Mouse (Mus musculus) cerebellum, adult 2 months (tissue): ENCODE measurements around the gene Cebpe. TPM values are rescaled to one million over a fixed set of nuclear protein-coding genes. Genes with fewer than 3 reads are reported as not detected.

Source experiments
- DNase-seq, 2 experiments: peaks; one replicate each; pipeline ENCODE4 v3.0.0; 2021
- H3K27ac ChIP-seq: fragments of 200-500 bp; 2 replicates; pipeline ENCODE4 v1.5.1; 2012; ENCODE audit warnings: low read length, control low read depth, inconsistent platforms; ENCODE audit not compliant: insufficient read depth
- H3K27me3 ChIP-seq: fragments of 200-500 bp; 2 replicates; pipeline ENCODE4 v1.6.1; 2012; ENCODE audit warnings: inconsistent platforms, mild to moderate bottlenecking, low read length, moderate library complexity; ENCODE audit not compliant: control insufficient read depth, insufficient read depth
- H3K4me1 ChIP-seq: fragments of 200-500 bp; 2 replicates; pipeline ENCODE4 v1.6.1; 2011; ENCODE audit warnings: low read length; ENCODE audit not compliant: control insufficient read depth, insufficient read depth
- H3K4me3 ChIP-seq: fragments of 200-500 bp; replicated peaks from 2 replicates; pipeline ENCODE3; 2011; ENCODE audit warnings: mild to moderate bottlenecking, low read depth, low read length, control low read depth; ENCODE audit not compliant: insufficient read depth
- CTCF ChIP-seq: fragments of 200-500 bp; IDR thresholded peaks from 2 replicates; pipeline ENCODE4 v1.5.1; 2011; ENCODE audit warnings: low read depth, mild to moderate bottlenecking, control low read depth, low read length, moderate library complexity, borderline replicate concordance; ENCODE audit not compliant: insufficient read depth
- POLR2A ChIP-seq: fragments of 200-500 bp; IDR thresholded peaks from 2 replicates; pipeline ENCODE4 v1.6.1; 2011; ENCODE audit warnings: low read length, control low read depth, borderline replicate concordance; ENCODE audit not compliant: insufficient read depth
- WGBS: fragments of 180-500 bp; shearing (Covaris S2); methylation state at CpG from one replicate; pipeline ENCODE4 v1.1.7; 2018; 5-methylcytosine and 5-hydroxymethylcytosine counted together
- polyA plus RNA-seq: library from polyadenylated mRNA; depleted of rRNA; stranded (reverse); fragments of >200 nt; gene quantifications from 2 replicates; pipeline ENCODE4 v1.2.3, GENCODE M21; 2012

Gene Cebpe
- polyA plus RNA-seq, 1 experiment = 0.08 TPM

GRCm38 (mm10) chr14:54703207-54703606 lies 8.8 kb downstream of the Cebpe start:
- H3K4me3 ChIP-seq = no peak overlapping the region
- H3K4me1 ChIP-seq = no peaks in the 10 kb centered on the region
- no peaks in the 10 kb centered on the region for H3K27me3 ChIP-seq
- H3K27ac ChIP-seq = no peak overlapping the region
- TF ChIP-seq POLR2A (no peak), CTCF (no peak)
- DNase-seq = no peak
- 65% methylated on average over 10 of the region's 10 CpGs for WGBS

GRCm38 (mm10) chr14:54701298-54701697 lies 10.7 kb downstream of the Cebpe start:
- Histone ChIP-seq H3K27me3 (no peaks in the 10 kb centered on the region), H3K27ac (no peak overlapping the region), H3K4me3 (no peak overlapping the region), H3K4me1 (no peaks in the 10 kb centered on the region)
- DNase-seq = peak; percentile 68 to 79
- WGBS = 11% methylated on average over 6 of the region's 6 CpGs
- no peak for TF ChIP-seq POLR2A
- TF ChIP-seq CTCF = peak; percentile 92

- DNase-seq = no peak
- no peaks in the 10 kb centered on the region for H3K27me3 ChIP-seq
- H3K4me3 ChIP-seq = no peak overlapping the region
- WGBS = 64% methylated on average over 3 of the region's 3 CpGs
- no peak for TF ChIP-seq CTCF
- no peak for TF ChIP-seq POLR2A
- H3K27ac ChIP-seq = no peak overlapping the region
- no peaks in the 10 kb centered on the region for H3K4me1 ChIP-seq
These were observed 12.4 kb downstream of the Cebpe start for GRCm38 (mm10) chr14:54699586-54699985.

- H3K27me3 ChIP-seq = no peaks in the 10 kb centered on the region
- no peak for DNase-seq
- H3K4me3 ChIP-seq = no peak within 1 kb of the TSS
- TF ChIP-seq CTCF (no peak), POLR2A (no peak)
- no peak within 1 kb of the TSS for H3K27ac ChIP-seq
- 66% methylated on average over 4 of the region's 4 CpGs for WGBS
- H3K4me1 ChIP-seq = no peaks in the 10 kb centered on the region
These were observed 13.2 kb downstream of the Cebpe start, which contains the start of gene Gm29776 for GRCm38 (mm10) chr14:54698733-54699132. Gene Gm29776, minus strand, starts transcription at chr14:54698833.

- Histone ChIP-seq H3K4me1 (no peaks in the 10 kb centered on the region), H3K27me3 (no peaks in the 10 kb centered on the region), H3K4me3 (no peak overlapping the region), H3K27ac (no peak overlapping the region)
- DNase-seq = no peak
- WGBS = 83% methylated on average over 4 of the region's 4 CpGs
- TF ChIP-seq CTCF = no peak
- no peak for TF ChIP-seq POLR2A
These were observed 15.2 kb downstream of the Cebpe start for GRCm38 (mm10) chr14:54696752-54697151.

GRCm38 (mm10) chr14:54695042-54695441 lies 16.9 kb downstream of the Cebpe start:
- Histone ChIP-seq H3K27ac (no peak overlapping the region), H3K27me3 (no peaks in the 10 kb centered on the region), H3K4me1 (no peaks in the 10 kb centered on the region), H3K4me3 (no peak overlapping the region)
- TF ChIP-seq CTCF (no peak), POLR2A (no peak)
- 84% methylated on average over 6 of the region's 6 CpGs for WGBS
- no peak for DNase-seq

GRCm38 (mm10) chr14:54687251-54687650 lies 24.7 kb downstream of the Cebpe start:
- Histone ChIP-seq H3K4me3 (peak overlapping the region; percentile 59), H3K4me1 (peaks cover 5% of the 10 kb centered on the region; the same call in 1 of the 2 replicates), H3K27ac (no peak overlapping the region), H3K27me3 (no peaks in the 10 kb centered on the region)
- no peak for DNase-seq
- WGBS = 2% methylated on average over 8 of the region's 8 CpGs
- TF ChIP-seq POLR2A (no peak), CTCF (no peak)

GRCm38 (mm10) chr14:54686522-54687143 lies 25.3 kb downstream of the Cebpe start, which contains the start of gene Acin1:
Gene Acin1, minus strand, starts transcription at chr14:54686931.
- Histone ChIP-seq H3K27me3 (no peaks in the 10 kb centered on the region), H3K4me3 (peak within 1 kb of the TSS; percentile 90), H3K27ac (peak within 1 kb of the TSS; percentile 90), H3K4me1 (peaks cover 5% of the 10 kb centered on the region; the same call in 1 of the 2 replicates)
- DNase-seq = peak; percentile 100
- WGBS = under 1% methylated on average over 44 of the region's 44 CpGs
- peak; percentile 91; the same call in 1 of the 2 replicates for TF ChIP-seq POLR2A
- no peak for TF ChIP-seq CTCF
